Mouse (Mus musculus): Measurements from ENCODE around the gene Ppp2r5e.

Ppp2r5e gene

DNA sequence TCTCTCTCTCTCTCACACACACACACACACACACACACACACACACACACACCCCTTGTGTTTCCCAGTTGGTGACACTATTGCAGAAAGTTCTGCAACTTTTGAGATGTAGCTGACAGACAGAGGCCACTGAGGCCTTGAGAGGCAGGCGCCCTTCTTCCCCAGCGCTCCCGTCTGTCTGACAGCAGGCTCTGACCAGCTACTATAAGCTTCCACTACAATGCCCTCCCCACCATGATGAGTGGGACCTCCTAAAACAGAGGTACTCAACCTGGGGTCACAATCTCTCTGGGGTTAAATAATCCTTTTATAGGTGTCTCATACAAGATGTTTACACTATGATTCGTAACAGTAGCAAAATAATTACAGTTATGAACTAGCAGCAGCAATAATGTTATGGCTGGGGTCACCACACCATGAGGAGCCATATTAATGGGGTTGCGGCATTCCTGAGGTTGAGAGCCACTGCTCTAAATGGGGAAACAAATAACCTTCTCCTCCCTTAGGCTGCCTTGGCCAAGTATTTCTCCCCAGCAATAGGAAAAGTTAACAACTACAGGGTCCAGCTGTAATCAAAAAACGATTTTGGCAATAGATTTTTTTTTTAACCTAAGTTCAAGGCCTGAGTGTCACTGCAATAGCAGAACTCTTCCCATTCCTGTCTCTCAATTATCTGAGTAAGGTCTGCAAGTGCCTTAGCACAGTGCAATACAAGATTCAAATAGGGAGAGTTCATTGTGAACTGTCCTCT, 58.2 kb downstream of the Ppp2r5e start:
- DNase-seq (ENCODE audit: low read depth in 2 of 2, low spot score in 2 of 2): no peak

DNA sequence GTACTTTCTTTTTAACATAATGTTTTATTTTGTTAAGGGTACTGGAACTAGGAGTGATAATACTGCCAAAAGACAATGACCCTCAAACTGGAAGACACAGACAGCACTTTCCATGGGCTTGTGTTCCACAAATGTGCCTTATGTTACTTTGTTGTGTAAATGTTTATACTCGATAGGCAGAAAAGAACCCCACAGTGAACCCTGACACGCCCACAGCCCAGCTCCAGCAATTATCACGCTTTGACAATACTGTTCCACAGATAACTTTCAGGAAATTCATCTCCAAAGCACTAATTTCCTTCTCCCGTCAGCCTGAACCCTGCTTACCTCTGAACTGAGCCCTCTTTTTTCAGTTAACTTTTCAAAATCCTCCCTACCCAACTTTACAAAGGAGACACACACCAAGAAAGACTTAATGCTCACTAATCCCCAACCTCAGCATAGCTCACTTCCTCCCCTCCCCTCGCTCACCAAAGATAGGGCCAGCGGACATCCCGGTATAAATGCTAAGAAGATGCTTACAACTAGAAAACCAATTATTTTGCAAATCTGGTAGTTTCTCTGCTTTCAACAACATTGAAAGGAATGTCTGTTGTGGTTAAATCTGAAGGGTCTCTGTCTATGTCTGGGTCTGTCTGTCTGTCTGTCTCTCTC, 58.9 kb downstream of the Ppp2r5e start:
- no peak for DNase-seq (ENCODE audit: low read depth in 2 of 2, low spot score in 2 of 2)

DNA sequence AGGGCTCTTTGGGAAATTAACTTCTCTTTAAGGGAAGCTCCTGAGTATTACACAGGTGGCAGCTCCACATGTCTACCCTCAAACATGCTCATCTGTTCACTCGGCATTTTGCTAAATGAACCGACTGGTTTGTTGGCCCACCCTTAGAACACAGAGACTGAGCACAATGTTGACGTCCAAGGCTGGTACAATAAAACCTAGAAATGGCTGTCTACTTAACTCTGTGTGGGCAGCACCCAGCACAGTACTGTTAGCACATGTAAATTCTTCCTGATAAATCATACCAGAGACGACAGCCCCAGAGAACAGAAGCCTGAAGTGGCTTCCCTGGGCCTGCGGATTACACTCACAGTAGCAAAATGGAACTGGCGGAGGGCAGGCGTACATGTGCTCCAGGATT, 59.5 kb downstream of the Ppp2r5e start:
- DNase-seq (ENCODE audit: low read depth in 2 of 2, low spot score in 2 of 2): no peak

DNA sequence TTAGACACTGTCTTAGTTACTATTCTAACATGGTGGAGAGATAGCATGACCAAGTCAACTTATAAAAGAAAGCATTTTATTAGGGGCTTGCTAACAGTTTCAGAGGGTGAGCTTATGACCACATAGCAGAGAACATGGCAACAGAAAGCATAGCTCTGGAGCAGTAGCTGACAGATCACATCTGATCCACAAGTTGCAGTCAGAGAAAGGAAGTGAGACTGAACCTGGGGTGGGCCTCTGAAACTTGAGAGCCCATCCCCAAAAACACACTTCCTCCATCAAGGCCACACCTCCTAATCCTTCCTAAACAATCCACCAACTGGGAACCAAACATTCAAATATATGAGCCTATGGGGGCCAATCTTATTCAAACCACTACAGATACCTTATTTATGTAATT, 62.9 kb downstream of the Ppp2r5e start:
- no peak for DNase-seq (ENCODE audit: low read depth in 2 of 2, low spot score in 2 of 2)

DNA sequence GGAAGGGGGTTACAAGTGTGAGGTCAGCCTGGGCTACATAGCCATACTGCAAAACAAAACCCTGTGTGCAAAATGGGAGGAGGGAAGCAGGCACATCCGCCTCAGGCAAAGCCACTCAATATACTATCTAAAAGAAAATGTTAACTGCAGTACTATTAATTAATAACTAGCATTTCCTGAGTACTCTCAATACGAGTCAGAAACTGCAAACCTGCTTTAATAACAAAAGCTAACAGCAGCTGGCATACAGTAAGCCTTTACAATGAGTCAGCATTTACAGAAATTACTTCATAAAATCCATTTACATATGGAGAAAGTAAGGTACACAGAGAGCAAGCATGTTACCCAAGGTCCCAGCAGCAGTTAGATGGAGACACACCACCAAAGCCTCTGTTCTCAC, 64.2 kb downstream of the Ppp2r5e start:
- DNase-seq (ENCODE audit: low read depth in 2 of 2, low spot score in 2 of 2): no peak

DNA sequence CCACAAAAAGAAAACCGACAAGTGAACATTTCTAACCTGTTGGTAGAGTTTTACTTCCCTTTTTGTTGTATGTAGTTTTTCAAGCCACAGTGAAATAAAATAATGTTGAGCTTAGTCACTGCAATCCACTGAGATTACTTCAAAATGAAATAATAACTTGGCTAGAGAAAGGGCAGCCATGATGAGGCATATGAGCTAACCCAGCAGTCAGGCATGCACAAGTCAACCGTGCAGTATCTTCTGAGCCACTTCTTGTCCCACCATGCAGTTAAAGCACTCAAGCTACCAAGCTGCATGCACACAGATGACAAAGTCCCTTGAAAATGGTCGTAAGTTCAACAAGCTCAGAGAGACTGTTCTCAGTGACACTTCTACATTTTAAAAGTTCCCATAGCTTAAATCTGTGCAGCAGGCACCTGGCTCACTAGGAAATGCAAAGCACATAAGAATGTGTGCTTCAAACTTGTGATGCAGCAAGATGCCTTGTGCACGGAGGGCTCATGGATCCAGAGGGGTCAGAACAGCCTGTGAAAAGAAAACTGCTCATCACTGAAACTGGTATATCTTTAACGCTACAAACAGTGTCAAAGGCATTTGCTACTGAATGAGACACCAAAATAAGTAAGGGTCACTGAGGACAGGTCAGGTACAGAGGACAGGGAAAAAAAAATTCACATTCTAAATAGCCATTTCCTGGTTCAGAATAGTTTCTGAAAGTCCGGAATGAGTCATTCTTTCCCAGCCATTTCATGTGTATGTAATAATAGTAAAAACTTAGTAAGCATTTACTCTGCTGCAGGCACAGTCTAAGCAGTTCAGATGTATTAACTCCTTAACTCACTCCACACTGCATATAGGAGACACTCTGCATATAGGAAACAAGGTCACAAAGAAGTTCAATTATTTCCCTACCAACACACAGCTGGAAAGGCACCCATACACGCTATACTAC, 66.9 kb downstream of the Ppp2r5e start:
- DNase-seq (ENCODE audit: low read depth in 2 of 2, low spot score in 2 of 2): no peak

DNA sequence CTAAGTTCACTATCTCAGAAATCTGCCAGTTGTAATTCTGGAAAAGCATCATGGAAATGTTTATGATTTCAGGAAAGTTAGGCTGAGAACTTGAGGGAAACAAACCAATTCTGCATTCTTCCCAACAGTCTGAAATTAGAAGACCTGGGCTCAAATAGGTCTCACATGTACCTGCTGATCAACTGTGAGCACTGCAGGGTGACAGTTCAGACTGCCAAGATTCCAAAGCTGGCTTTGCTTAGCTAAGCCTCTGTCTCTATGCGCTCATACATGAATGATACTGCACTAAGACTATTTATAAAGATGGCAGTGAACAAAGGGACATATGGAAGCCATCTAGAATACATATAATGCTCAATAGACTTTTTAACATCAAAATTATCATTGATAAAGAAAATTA, 67.7 kb downstream of the Ppp2r5e start:
- DNase-seq (ENCODE audit: low read depth in 2 of 2, low spot score in 2 of 2): no peak

DNA sequence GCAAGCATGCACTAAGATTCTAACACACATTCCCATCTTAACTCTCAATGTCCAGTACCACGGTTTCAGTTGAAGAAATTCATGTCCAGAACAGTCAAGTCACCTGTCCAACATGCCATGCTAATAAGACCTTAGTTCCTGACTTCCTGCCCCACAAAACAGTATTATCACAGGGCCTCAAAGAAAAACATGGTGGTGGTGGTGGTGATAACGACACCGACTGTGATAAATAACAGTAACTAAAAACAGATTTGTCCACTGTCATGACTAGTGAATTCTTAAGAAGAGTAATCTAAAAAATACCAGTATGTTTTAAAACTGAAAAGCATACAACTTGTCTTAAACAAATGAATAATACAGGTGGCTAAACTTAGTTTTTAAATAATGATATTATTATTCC, 71.8 kb downstream of the Ppp2r5e start:
- DNase-seq (ENCODE audit: low read depth in 2 of 2, low spot score in 2 of 2): no peak

DNA sequence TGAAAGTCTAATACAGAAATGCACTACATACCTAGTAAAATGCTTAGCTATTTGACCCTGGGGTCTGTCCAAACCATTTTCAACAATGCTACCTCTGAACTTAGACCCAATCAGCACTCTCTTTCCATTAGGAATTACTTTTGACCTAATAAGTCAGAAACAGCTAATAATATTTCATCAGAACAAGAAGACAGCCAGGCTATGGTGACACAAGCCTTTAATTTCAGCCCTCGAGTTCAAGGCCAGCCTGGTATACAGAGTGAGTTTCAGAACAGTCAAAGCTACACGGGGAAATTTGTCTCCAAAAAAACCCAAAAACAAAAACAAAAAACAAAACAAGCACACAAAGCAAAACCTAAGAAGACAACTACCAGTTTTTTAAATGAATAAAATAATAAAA, 73.1 kb downstream of the Ppp2r5e start:
- DNase-seq (ENCODE audit: low read depth in 2 of 2, low spot score in 2 of 2): no peak

DNA sequence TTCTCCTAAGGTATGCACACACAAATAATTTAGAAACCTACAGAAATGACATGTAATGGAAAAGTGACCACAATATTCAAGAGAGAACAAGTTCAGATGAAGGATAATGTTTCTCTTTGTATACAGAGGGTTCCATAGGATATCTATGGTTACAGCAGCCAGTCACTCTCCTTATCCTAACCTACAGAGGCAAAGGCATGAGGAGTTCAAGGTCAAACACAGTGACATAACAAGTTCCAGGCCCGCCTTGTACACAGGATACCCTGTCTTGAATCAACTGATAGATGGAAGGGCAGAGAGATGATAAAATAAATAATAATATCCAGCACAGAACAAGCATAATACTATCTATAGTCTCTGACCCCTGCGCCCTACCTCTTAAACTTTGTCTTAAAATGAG, 73.7 kb downstream of the Ppp2r5e start:
- DNase-seq (ENCODE audit: low read depth in 2 of 2, low spot score in 2 of 2): no peak

DNA sequence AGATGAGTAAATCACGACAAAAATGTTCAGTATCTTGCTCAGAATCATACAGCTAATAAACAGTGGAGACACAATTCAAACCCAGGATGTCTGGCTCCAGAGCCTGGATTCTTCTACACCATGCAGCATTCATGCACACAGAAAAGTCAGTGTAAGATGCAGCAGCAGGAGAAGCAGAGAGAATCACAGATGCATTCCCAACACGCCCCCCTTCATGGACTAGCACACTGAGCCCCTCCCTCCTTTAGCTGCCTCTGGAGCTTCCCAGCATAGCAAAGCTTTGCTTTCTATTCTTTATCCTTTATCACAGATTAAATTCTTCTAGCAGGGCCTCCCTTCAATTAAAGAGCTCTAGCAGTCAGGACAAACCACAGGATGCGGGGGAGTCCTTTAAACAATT, 75.7 kb downstream of the Ppp2r5e start:
- no peak for DNase-seq (ENCODE audit: low read depth in 2 of 2, low spot score in 2 of 2)

DNA sequence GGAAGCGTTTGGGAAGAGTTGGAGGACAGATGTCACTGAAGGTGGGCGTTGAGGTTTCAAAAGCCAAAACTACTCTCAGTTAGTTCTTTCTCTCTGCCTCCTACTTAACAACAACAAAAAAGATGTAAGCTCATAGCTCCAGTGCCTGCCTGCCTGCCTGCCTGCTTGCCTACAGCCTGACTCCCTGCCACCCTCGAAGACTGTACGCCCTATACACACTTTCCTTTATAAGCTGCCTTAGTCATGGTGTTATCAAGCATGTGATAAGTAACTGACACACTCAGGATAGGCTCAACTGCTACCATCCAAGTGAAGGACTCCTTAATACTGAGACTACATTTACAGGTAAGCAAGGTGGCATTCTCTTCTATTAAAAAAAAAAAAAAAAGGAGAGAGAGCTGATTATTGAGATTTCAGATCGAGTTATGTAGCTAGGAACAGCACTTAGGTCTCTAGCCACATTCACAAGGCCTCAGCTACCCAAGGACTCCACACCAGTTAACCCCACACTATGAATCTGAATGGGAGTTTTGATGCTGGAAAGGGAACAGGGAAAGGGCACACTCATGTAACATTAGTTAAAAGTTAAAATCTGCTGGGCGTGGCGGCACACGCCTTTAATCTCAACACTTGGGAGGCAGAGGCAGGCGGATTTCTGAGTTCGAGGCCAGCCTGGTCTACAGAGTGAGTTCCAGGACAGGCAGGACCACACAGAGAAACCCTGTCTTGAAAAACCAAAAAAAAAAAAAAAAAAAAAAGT, 76.7 kb downstream of the Ppp2r5e start:
- DNase-seq (ENCODE audit: low read depth in 2 of 2, low spot score in 2 of 2): no peak

DNA sequence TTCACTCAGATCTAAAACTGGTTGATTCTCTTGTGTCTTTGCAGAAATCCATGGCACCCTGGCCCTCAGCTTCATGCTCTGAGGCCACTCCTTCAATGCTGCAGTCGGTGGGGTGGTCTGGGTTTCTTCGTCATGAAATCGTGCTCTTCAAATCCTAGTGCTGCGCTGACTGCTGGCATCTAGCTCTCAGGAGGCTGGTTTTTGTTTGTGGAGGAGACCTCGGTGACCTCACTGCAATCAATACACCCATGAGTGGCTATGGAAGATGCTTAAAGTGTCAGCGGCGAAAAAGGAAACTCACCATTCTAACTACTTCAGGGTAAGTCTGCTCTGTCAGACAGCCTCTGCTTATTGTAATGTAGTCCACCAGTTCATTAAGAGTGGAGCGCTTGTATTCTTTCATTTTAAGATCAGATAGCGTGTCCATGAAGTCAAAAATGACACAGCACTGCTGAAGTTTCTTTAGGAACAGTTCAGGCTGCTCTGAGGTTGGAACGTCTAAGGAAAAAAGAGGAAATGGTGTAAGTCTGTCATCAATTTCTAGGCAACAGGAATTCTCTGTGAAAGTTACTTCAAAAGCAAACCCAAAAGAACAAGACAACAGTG, 80.6 kb downstream of the Ppp2r5e start:
- no peak for DNase-seq (ENCODE audit: low read depth in 2 of 2, low spot score in 2 of 2)

DNA sequence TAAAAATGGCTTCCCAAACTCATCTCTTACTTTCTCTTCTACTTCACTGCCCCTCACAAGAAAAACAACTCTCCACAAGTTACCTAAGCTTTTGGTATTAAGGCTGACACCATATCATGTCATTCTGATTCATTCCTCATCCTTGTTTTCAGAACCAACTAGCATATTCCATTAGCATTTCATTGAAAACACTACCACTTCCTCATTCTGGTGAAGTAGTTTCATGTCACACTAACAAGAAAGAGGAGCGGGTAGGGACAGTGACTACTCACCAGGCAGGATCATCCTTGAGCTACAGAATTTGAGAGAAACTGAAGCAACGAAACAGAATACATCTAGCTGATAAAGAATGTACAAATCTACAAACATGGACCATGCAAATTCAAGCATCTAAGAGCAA, 84.5 kb downstream of the Ppp2r5e start:
- no peak for DNase-seq (ENCODE audit: low read depth in 2 of 2, low spot score in 2 of 2)

DNA sequence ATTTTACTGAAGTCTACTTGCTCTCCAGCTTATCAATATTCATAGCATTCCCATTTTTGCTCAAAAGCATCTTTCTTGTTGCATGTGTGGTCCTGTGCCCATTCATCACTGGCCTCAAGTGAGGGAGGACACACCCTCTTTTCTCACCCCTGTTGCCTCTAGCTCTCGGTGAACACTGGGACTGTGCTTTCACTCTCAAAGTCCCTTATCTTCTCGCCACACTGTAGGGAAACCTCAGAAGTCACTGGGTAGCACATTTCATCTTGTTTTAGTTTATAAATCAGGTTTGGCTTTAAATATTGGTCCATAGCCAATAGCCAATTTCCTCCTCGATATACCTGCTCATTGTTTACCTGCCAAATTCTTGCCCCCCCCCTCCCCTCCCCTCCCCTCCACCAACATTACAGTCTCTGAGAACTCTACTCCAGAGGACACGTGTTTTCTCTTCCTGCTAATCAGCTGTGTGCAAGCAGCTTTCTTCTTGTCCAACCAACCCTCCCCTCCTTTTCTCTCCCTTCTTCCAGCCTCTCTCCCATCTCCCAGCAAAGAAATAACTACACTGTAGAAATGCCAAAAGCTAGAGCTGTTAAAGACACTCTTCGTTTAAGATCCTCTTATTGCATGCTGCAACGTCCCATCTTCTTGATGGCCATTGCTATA, 90.9 kb downstream of the Ppp2r5e start:
- no peak for DNase-seq (ENCODE audit: low read depth in 2 of 2, low spot score in 2 of 2)

DNA sequence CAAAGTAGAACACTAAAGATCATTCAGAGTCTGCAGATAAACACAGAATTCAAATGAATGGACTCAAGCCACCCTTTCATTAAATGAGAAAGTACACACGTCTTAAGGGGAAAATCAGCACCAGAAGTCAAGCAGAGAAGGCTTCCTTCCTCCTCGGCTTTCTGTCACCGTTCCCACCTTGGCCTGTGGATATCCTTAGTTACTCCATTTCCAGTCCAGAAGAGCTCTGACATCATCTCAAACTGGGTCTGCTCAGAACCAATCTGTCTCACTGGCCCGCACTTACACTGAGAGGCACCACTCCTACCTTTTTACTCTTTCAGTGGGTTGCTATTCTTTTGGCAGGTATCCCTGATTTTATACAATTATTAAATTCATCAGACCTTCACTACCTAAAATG, 93.4 kb downstream of the Ppp2r5e start:
- DNase-seq (ENCODE audit: low read depth in 2 of 2, low spot score in 2 of 2): no peak

DNA sequence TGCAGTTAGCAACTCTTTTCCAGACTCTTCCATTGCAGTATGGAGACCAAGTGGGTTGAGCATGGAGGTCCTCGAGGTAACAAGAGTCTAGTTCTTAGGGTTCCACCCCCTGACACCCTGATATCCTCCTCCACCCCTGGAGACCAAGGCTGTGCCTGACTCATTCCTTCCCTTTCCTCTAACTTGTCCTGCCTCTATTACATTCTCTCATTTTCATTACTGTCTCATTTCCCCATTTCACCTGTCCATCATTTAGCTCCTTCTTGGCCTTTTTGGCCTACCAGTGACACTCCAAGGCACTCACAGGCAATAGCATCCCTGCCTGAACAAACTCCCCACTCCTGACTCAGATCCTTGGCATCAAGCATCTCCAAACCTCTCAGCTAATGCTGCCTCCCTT, 98.3 kb downstream of the Ppp2r5e start:
- no peak for DNase-seq (ENCODE audit: low read depth in 2 of 2, low spot score in 2 of 2)

DNA sequence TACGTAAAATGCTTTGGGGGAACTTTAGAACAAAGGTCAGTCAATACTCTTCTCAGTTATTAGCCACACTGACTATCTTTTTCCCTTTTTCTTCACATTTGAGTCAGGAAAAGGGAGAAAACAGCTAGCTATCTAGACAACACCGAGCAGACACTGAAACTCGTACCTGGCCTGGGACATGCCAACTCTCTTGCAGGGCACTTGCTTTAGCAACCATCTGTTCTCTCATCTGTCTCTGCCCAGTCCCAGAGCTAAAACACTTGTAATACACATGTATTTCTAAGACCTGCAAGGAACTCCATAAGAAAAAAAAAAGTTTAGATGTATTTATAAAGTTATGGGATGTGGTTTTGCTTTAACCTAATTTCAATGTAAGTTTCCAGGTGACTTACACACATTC, 100.4 kb downstream of the Ppp2r5e start:
- DNase-seq (ENCODE audit: low read depth in 2 of 2, low spot score in 2 of 2): no peak

DNA sequence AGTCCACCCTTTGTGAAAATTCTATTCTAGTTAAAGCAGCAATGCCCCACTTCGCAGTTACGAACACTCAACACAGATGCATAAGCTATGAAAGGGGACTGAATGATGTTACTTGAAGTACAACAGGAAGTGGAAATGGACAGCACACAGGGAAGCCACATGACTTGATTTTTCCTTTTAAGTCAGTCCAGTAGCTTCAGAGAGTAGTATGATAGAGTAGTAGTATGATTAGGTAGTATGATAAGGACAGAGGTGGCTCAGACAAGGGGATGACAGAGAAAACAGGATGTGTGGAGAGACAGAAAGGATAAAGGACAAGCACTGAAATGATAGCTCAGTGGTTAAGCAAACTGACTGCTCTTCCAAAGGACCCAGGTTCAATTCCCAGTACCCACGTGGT, 101.4 kb downstream of the Ppp2r5e start:
- DNase-seq (ENCODE audit: low read depth in 2 of 2, low spot score in 2 of 2): no peak
